Mouse (Mus musculus): ENCODE measurements at regions not wholly inside any gene's neighbourhood (a gene's known extent, or its start where the extent isn't known, plus 50 kb on each side); places are given as distances from the start of the nearest gene placed in this dataset.

GRCm38 (mm10) chr2:28348453-28348852 lies 98.1 kb upstream of the Ppp1r26 start:
- H3K36me3 ChIP-seq (ENCODE audit: control insufficient read depth in 1 of 2, insufficient read depth in 2 of 2, low read length in 2 of 2) = no peaks in the 10 kb centered on the region
- H3K4me3 ChIP-seq (ENCODE audit: control insufficient read depth in 1 of 2, insufficient read depth in 1 of 2, low read depth in 2 of 2, low read length in 2 of 2) = no peak overlapping the region
- H3K4me1 ChIP-seq (ENCODE audit: control insufficient read depth in 1 of 2, insufficient read depth in 2 of 2, low read length in 2 of 2) = no peaks in the 10 kb centered on the region
- no peak overlapping the region for H3K9ac ChIP-seq (ENCODE audit: control insufficient read depth, low read depth, low read length, poor library complexity, severe bottlenecking)
- no peaks in the 10 kb centered on the region for H3K9me3 ChIP-seq (replicated peaks; ENCODE audit: insufficient read depth, low read length)
- no peak for DNase-seq (ENCODE audit: low read depth, low spot score)
- no peak for TF ChIP-seq ZKSCAN1 (IDR thresholded peaks at IDR 0.05; ENCODE audit: low read depth, low read length)
- TF ChIP-seq TCF12 (IDR thresholded peaks at IDR 0.05; ENCODE audit: low read depth, low read length) = no peak
- TF ChIP-seq JUND (IDR thresholded peaks at IDR 0.05; ENCODE audit: low read depth, low read length) = no peak
- TF ChIP-seq MYB (IDR thresholded peaks at IDR 0.05; ENCODE audit: low read depth, low read length) = no peak
- no peak for TF ChIP-seq MAX (IDR thresholded peaks at IDR 0.05; ENCODE audit: low read length)
- TF ChIP-seq SIN3A (IDR thresholded peaks at IDR 0.05; ENCODE audit: low read length) = no peak
- no peak for TF ChIP-seq TBP (IDR thresholded peaks at IDR 0.05; ENCODE audit: low read depth, low read length)
- TF ChIP-seq ZNF384 (IDR thresholded peaks at IDR 0.05; ENCODE audit: low read depth, low read length) = no peak
- TF ChIP-seq RAD21 (IDR thresholded peaks at IDR 0.05; ENCODE audit: low read depth, low read length) = no peak
- no peak for TF ChIP-seq MEF2A (IDR thresholded peaks at IDR 0.05; ENCODE audit: extremely low read depth, insufficient replicate concordance, low read depth, low read length, poor library complexity, severe bottlenecking)
- no peak for TF ChIP-seq ETS1 (IDR thresholded peaks at IDR 0.05; ENCODE audit: low read depth, low read length)
- TF ChIP-seq MAFK (IDR thresholded peaks at IDR 0.05; ENCODE audit: borderline replicate concordance, low read depth, low read length) = no peak
- TF ChIP-seq POLR2AphosphoS2 (IDR thresholded peaks at IDR 0.05; ENCODE audit: low read length) = no peak
- no peak for TF ChIP-seq UBTF (IDR thresholded peaks at IDR 0.05; ENCODE audit: borderline replicate concordance, insufficient read depth, low read depth, low read length)
- TF ChIP-seq TAL1 (IDR thresholded peaks at IDR 0.05; ENCODE audit: low read length) = no peak
- TF ChIP-seq GABPA (IDR thresholded peaks at IDR 0.05; ENCODE audit: low read depth, low read length) = no peak
- no peak for TF ChIP-seq POLR2A (IDR thresholded peaks at IDR 0.05; ENCODE audit: control insufficient read depth in 1 of 2, insufficient read depth in 1 of 2, low read depth in 1 of 2, low read length in 2 of 2, poor library complexity in 1 of 2)
- no peak for TF ChIP-seq USF2 (IDR thresholded peaks at IDR 0.05; ENCODE audit: borderline replicate concordance in 1 of 2, insufficient read depth in 1 of 2, low read depth in 1 of 2, low read length in 2 of 2)
- TF ChIP-seq HCFC1 (IDR thresholded peaks at IDR 0.05; ENCODE audit: low read depth, low read length) = no peak
- peaks cover 3 to 7% of the 10 kb centered on the region in 2 experiments; a peak in 3 of 4 replicates for H3K27me3 ChIP-seq (ENCODE audit: control insufficient read depth in 1 of 2, insufficient read depth in 2 of 2, low read length in 2 of 2)
- H3K79me2 ChIP-seq (ENCODE audit: control insufficient read depth, insufficient read depth, low read length, poor library complexity) = no peaks in the 10 kb centered on the region
- H3K27ac ChIP-seq (ENCODE audit: control insufficient read depth, low read depth, low read length) = no peak overlapping the region

- no peaks in the 10 kb centered on the region for H3K4me1 ChIP-seq (ENCODE audit: control insufficient read depth in 1 of 2, insufficient read depth in 2 of 2, low read length in 2 of 2)
- no peak for DNase-seq (ENCODE audit: low read depth, low spot score)
- TF ChIP-seq ELF1 (IDR thresholded peaks at IDR 0.05; ENCODE audit: low read depth, low read length) (no peak), ZNF384 (IDR thresholded peaks at IDR 0.05; ENCODE audit: low read depth, low read length) (no peak), MXI1 (IDR thresholded peaks at IDR 0.05; ENCODE audit: low read depth, low read length) (no peak), ZC3H11A (IDR thresholded peaks at IDR 0.05; ENCODE audit: low read depth, low read length) (no peak), GATA1 (IDR thresholded peaks at IDR 0.05; ENCODE audit: low read depth, low read length) (no peak), USF1 (IDR thresholded peaks at IDR 0.05; ENCODE audit: low read depth, low read length) (no peak), GABPA (IDR thresholded peaks at IDR 0.05; ENCODE audit: low read depth, low read length) (no peak), KAT2A (conservative IDR thresholded peaks at IDR 0.05; ENCODE audit: low read depth, low read length) (no peak), TCF12 (IDR thresholded peaks at IDR 0.05; ENCODE audit: low read depth, low read length) (no peak), USF2 (IDR thresholded peaks at IDR 0.05; ENCODE audit: borderline replicate concordance in 1 of 2, insufficient read depth in 1 of 2, low read depth in 1 of 2, low read length in 2 of 2) (no peak), JUND (IDR thresholded peaks at IDR 0.05; ENCODE audit: low read depth, low read length) (no peak), CHD1 (IDR thresholded peaks at IDR 0.05; ENCODE audit: low read depth, low read length) (no peak), MYB (IDR thresholded peaks at IDR 0.05; ENCODE audit: low read depth, low read length) (no peak), NELFE (IDR thresholded peaks at IDR 0.05; ENCODE audit: low read depth, low read length) (no peak), EP300 (IDR thresholded peaks at IDR 0.05; ENCODE audit: low read depth in 1 of 2, low read length in 2 of 2) (no peak)
- H3K27ac ChIP-seq (ENCODE audit: control insufficient read depth, low read depth, low read length) = no peak overlapping the region
- H3K4me3 ChIP-seq (ENCODE audit: control insufficient read depth in 1 of 2, insufficient read depth in 1 of 2, low read depth in 2 of 2, low read length in 2 of 2) = no peak overlapping the region
- no peaks in the 10 kb centered on the region for H3K36me3 ChIP-seq (ENCODE audit: control insufficient read depth in 1 of 2, insufficient read depth in 2 of 2, low read length in 2 of 2)
- H3K79me2 ChIP-seq (ENCODE audit: control insufficient read depth, insufficient read depth, low read length, poor library complexity) = no peaks in the 10 kb centered on the region
- no peak overlapping the region for H3K9ac ChIP-seq (ENCODE audit: control insufficient read depth, low read depth, low read length, poor library complexity, severe bottlenecking)
- no peaks in the 10 kb centered on the region for H3K9me3 ChIP-seq (replicated peaks; ENCODE audit: insufficient read depth, low read length)
- H3K27me3 ChIP-seq (ENCODE audit: control insufficient read depth in 1 of 2, insufficient read depth in 2 of 2, low read length in 2 of 2) = peaks cover 3 to 8% of the 10 kb centered on the region in 2 experiments
Measured at GRCm38 (mm10) chr2:28349911-28350310, 96.7 kb upstream of the Ppp1r26 start.
